Mouse (Mus musculus): ENCODE results near the gene AU040320. TPM values are rescaled to one million over a fixed set of nuclear protein-coding genes. Genes with fewer than 3 reads are reported as not detected.

The AU040320 gene
- 25.4 and 30.5 TPM in 2 replicates for polyA plus RNA-seq (2021; fragmentation: Nextera tagmentation)
- long read RNA-seq, experiment 1, full-length matches to known transcripts = 47 of 91 reads
- long read RNA-seq, experiment 1, partial matches to known transcripts = 24 of 91 reads
- long read RNA-seq, experiment 1, other reads (novel, unspliced or antisense) = 20 of 91 reads
- long read RNA-seq, experiment 2, full-length matches to known transcripts = 4 of 19 reads
- long read RNA-seq, experiment 2, partial matches to known transcripts = 5 of 19 reads
- long read RNA-seq, experiment 2, other reads (novel, unspliced or antisense) = 10 of 19 reads

DNA sequence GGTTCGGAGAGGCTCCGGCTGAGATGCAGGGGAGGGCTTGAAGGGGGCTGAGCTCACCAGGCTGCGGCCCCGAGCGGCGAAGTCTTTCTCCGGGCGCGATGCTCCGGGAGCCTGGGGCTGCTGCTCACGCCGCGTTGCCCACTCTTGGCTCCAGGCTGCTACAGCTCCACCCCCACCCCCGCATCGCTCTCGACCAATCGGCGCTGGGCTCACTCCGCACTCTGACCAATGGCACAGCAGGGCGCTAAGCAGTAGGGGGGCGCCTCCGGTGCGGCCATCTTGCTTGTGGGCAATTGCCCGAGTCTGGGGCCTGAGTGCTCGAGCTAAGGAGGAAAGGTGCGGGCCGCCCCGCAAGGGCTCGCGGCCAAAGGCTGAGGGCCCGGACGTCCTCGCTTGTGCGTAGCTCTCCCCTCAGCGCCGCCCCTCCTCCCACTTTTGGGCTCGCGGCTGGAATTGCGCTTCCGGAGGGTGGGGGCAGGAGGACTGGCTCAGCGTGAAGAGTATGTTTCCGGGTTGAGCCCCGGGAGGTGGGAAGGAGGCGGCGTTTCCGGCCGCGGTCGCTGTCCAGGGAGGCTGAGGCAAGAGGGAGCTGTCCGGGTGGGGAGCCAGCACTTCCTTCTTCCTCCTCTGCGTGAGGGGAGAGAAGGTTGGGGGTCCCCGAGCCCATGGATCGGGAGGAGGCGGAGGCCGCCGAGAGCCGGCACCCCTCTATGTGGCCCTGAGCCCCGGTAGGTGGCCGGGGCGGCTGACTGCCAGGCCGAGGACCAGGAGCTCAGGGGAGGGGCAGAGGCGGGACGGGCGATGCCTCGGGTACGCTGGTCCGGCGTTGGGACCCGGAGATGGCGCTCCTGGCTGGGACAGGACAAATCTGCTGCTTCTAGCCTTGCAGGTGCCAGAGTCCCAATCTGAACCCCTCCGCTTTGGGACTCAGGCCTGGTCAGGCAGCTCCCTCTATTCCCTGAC lies at the start of gene AU040320, which contains the start of gene Ncdn:
Gene AU040320 (plus strand): TSS at position 277 of the 963 bp plus-strand sequence.
Gene Ncdn (minus strand): TSS at position 171 of the 963 bp plus-strand sequence.

DNA sequence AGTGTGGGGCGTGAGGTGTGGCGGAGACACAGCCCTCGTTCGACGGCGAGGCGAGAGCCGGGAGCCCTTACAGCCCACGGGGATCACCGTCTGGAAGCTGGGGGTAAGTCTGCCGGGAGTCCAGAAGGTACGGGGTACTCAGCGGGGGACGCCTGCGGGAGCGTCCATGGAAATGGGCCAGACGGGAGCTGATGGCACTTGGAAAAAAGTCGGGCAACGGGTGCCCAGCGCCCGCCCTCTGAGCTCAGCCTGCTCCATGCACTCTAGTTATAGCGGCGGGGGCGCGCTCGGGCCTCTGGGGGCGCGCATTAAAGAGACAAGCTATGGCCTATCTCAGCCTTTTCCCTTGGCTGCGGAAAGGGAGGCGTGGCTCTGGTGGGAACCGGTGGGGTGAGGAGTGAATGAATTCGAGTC lies 17.3 kb upstream of the AU040320 start, which contains the start of gene Tfap2e:
Gene Tfap2e (minus strand): TSS at position 240 of the 414 bp plus-strand sequence.

Other genes with a start within 250 kb of the AU040320 start
- gene Ago4, start 220.1 kb upstream of the AU040320 start, polyA plus RNA-seq (2021; fragmentation: Nextera tagmentation) = 0.51 and 1.2 TPM in 2 replicates
- gene Clspn, start 196.6 kb upstream of the AU040320 start, polyA plus RNA-seq (2021; fragmentation: Nextera tagmentation) = 0.61 and 0.63 TPM in 2 replicates
- 24.2 and 51.4 TPM in 2 replicates for gene 5730409E04Rik, start 143.7 kb upstream of the AU040320 start, polyA plus RNA-seq (2021; fragmentation: Nextera tagmentation)
- gene Psmb2, start 75.9 kb upstream of the AU040320 start, polyA plus RNA-seq (2021; fragmentation: Nextera tagmentation) = 273 and 292 TPM in 2 replicates
- not detected in 2 replicates for gene Tfap2e, start 17.3 kb upstream of the AU040320 start, polyA plus RNA-seq (2021; fragmentation: Nextera tagmentation)
- gene Ncdn, start 106 bp upstream of the AU040320 start, polyA plus RNA-seq (2021; fragmentation: Nextera tagmentation) = 286 and 412 TPM in 2 replicates
- 5.7 and 8.4 TPM in 2 replicates for gene Zmym4, start 214.6 kb downstream of the AU040320 start, polyA plus RNA-seq (2021; fragmentation: Nextera tagmentation)

All from left cerebral cortex, adult 6 months (tissue).